Mouse (Mus musculus) liver, embryonic 11.5 days (tissue): Measurements from ENCODE around the gene 2010300C02Rik. TPM values are rescaled to one million over a fixed set of nuclear protein-coding genes. Genes with fewer than 3 reads are reported as not detected.

Experiments used
- ATAC-seq: fragments of 200-750 bp; cut with Nextera tagmentation; replicated peaks from 2 replicates; pipeline ENCODE4 v1.8.0; 2017; ENCODE audit warnings: moderate number of reproducible peaks, mild to moderate bottlenecking, moderate TSS enrichment, moderate library complexity; ENCODE audit not compliant: low FRiP score
- DNase-seq: peaks from one replicate; pipeline ENCODE4 v3.0.0-alpha.2; 2017; ENCODE audit warnings: low spot score
- H3K27ac ChIP-seq: fragments of 300-500 bp; sonication (generic); 2 replicates; pipeline ENCODE4 v1.5.1; 2014; ENCODE audit warnings: mild to moderate bottlenecking, low read depth, low read length, control low read depth
- H3K27me3 ChIP-seq: fragments of 300-500 bp; sonication (generic); replicated peaks from 2 replicates; pipeline ENCODE4 v1.6.1; 2014; ENCODE audit warnings: low read length, mixed read lengths; ENCODE audit not compliant: control insufficient read depth, insufficient read depth
- H3K36me3 ChIP-seq: fragments of 300-500 bp; sonication (generic); 2 replicates; pipeline ENCODE4 v1.6.1; 2014; ENCODE audit warnings: mild to moderate bottlenecking, low read length, moderate library complexity, mixed read lengths; ENCODE audit not compliant: control insufficient read depth, insufficient read depth
- H3K4me1 ChIP-seq: fragments of 300-500 bp; sonication (generic); replicated peaks from 2 replicates; pipeline ENCODE4 v1.6.1; 2014; ENCODE audit warnings: low read length, mixed read lengths; ENCODE audit not compliant: control insufficient read depth, insufficient read depth
- H3K4me2 ChIP-seq: fragments of 300-500 bp; sonication (generic); 2 replicates; pipeline ENCODE4 v1.6.1; 2014; ENCODE audit warnings: mild to moderate bottlenecking, control low read depth, moderate library complexity
- H3K4me3 ChIP-seq: fragments of 300-500 bp; sonication (generic); 2 replicates; pipeline ENCODE4 v1.5.1; 2014; ENCODE audit warnings: low read depth, low read length, control low read depth
- H3K9ac ChIP-seq: fragments of 300-500 bp; sonication (generic); 2 replicates; pipeline ENCODE4 v1.6.1; 2014; ENCODE audit warnings: low read depth, low read length, control low read depth
- H3K9me3 ChIP-seq: fragments of 300-500 bp; sonication (generic); 2 replicates; pipeline ENCODE4 v1.6.1; 2016; ENCODE audit warnings: low read length, inconsistent platforms, mixed read lengths; ENCODE audit not compliant: control insufficient read depth
- WGBS: fragments of 180-500 bp; shearing (Covaris S2); extraction: QIAGEN DNeasy Blood & Tissue Kit; methylation state at CpG from one replicate; pipeline ENCODE4 v1.1.7; 2014; 5-methylcytosine and 5-hydroxymethylcytosine counted together
- polyA plus RNA-seq: library from polyadenylated mRNA; unstranded; fragments of >200 nt; fragmentation: Nextera tagmentation; extraction: Ambion mirVana; gene quantifications from 2 replicates; pipeline ENCODE4 v1.2.1, GENCODE M21; 2014

Gene 2010300C02Rik
- polyA plus RNA-seq, 1 experiment from 2014 or later, result 0.69 TPM

DNA sequence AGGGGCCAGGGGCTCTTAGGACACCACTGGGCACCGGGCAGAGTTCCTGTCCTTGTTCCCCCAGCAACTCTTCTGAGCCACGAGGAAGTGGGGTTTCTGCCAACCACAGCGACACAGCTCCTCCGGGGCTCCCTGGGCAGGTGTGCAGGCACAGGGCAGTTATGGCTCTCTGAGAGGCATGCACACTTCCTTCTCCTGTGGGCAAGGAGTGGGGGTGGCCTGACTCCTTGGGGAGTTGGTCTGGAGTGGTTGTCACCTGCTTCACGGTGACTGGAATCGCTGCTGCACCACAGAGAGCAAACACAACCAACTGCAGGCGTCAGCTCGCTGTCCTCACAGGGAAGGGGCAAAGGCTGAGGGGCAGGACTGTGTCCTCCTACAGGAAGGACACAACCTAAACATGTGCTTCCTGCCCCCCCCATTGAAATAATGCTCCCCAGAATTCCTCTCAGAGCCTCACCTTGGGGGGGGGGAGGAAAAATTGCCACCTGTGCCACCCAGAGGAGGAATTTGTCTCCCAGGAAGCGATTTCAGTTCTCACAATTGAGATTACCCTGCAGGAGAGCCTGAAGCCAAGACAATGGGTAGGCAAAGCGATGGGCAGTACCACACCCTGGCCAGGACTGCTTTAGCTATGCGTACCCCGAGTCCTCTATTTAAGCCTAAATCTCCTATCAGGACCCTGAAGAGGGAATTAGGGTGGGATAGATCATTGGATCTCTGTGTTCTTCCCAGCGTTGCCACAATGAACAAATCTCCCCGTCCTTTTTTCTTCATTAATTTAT lies 54.2 kb downstream of the 2010300C02Rik start:
- Histone ChIP-seq H3K27ac (no peak overlapping the region), H3K4me3 (no peak overlapping the region), H3K4me2 (no peak overlapping the region), H3K36me3 (no peaks in the 10 kb centered on the region), H3K27me3 (no peaks in the 10 kb centered on the region), H3K9ac (no peak overlapping the region), H3K9me3 (no peaks in the 10 kb centered on the region), H3K4me1 (no peaks in the 10 kb centered on the region)
- DNase-seq (no peak), ATAC-seq (no peak)
- WGBS, result 52% methylated on average over 14 of the region's 14 CpGs

DNA sequence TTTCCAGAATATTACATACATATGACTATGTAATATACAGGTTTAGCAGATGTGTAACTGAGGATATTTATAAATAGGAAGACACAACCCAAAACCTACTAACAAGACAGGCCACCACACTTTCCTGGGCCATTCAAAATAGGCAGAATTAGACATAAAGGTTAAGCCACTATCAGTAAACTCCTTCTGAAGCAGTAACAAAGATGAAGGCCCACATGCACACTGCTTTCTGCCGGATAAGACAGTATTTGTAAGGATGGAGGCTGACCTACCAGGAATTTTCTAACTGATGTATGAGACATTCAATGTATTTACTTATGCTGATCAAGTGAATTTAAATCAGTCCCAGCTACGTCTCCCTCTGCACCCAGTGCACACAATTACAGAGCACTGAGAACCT lies 55.4 kb downstream of the 2010300C02Rik start:
- no peaks in the 10 kb centered on the region for H3K4me1 ChIP-seq

DNA sequence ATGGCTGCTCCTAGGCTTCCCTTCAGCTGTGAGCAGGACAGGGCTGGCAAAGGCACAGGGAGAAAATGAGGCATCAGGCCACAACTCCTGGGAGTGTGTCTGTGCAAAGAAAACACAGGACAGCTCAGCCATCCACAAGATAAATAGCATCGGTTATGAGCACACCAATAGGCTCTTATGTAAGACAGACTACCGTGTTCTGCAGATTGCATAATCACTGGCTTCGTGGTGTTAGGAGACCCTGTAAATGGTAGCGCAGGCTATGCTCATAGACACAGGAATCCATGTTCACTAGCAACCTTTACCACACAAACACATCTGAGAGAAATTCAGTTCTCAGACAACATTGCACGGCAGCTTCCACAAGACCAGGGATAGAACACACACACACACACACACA lies 56.3 kb downstream of the 2010300C02Rik start:
- Histone ChIP-seq H3K36me3 (no peaks in the 10 kb centered on the region), H3K9me3 (no peaks in the 10 kb centered on the region), H3K4me2 (no peak overlapping the region), H3K9ac (no peak overlapping the region), H3K27ac (no peak overlapping the region), H3K4me1 (no peaks in the 10 kb centered on the region), H3K4me3 (no peak overlapping the region), H3K27me3 (no peaks in the 10 kb centered on the region)
- ATAC-seq (no peak), DNase-seq (no peak)
- WGBS, result 76% methylated on average over 5 of the region's 5 CpGs

More for the DNA sequence above, 55.4 kb downstream of the 2010300C02Rik start:
- H3K4me3 ChIP-seq, result no peak overlapping the region
- no peak overlapping the region for H3K27ac ChIP-seq
- H3K27me3 ChIP-seq, result no peaks in the 10 kb centered on the region
- H3K4me2 ChIP-seq, result no peak overlapping the region
- WGBS, result 75% methylated on average over 2 of the region's 2 CpGs
- DNase-seq (no peak), ATAC-seq (no peak)
- H3K9ac ChIP-seq, result no peak overlapping the region
- H3K9me3 ChIP-seq, result no peaks in the 10 kb centered on the region
- H3K36me3 ChIP-seq, result no peaks in the 10 kb centered on the region

DNA sequence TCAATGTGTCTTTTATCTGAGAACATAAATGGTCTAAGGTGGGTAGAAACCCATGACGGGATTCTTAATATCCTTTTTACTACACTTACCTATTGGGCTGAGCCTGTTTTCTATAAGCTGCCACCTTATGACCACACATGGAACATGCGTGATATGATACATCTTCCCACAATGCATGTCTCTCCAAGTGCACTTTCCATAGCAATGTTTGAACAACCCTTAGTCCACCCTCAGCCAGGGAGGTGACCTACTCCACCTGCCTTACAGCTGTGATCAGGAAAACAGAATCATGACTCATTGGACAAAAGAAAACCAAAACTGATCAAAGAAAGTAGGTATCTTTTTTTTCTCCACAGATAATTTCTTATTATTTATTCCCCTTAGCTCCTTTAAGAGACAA lies 63.9 kb downstream of the 2010300C02Rik start:
- no peaks in the 10 kb centered on the region for H3K4me1 ChIP-seq
- no peak overlapping the region for H3K4me2 ChIP-seq
- no peaks in the 10 kb centered on the region for H3K27me3 ChIP-seq
- 86% methylated on average over 2 of the region's 2 CpGs for WGBS
- no peak for ATAC-seq
- H3K9ac ChIP-seq, result no peak overlapping the region
- 0 out of 2 replicates have a peak, but pooled peaks cover 5% of the 10 kb centered on the region for H3K9me3 ChIP-seq
- no peak overlapping the region for H3K27ac ChIP-seq
- DNase-seq, result no peak
- H3K4me3 ChIP-seq, result no peak overlapping the region
- H3K36me3 ChIP-seq, result no peaks in the 10 kb centered on the region

DNA sequence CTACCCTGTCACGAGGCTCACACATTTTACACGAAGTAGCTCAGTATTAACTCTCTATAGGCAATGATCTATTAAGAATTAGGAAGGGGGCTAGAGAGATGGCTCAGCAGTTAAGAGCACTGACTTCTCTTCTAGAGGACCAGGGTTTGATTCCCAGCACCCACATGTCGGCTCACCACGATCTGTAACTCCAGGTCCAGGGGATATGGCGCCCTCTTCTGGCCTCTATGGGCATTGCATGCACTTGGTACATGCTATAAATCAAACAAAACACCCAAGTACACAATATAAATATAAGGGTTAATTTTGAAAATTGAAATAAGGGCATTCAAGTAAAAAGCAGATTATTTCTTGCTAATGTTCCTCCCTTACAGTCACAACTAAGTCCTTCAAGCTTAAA lies 65.9 kb downstream of the 2010300C02Rik start:
- Histone ChIP-seq H3K9me3 (0 out of 2 replicates have a peak, but pooled peaks cover 5% of the 10 kb centered on the region), H3K27me3 (no peaks in the 10 kb centered on the region), H3K9ac (no peak overlapping the region), H3K36me3 (no peaks in the 10 kb centered on the region), H3K27ac (no peak overlapping the region), H3K4me2 (no peak overlapping the region), H3K4me3 (no peak overlapping the region), H3K4me1 (no peaks in the 10 kb centered on the region)
- ATAC-seq (no peak), DNase-seq (no peak)
- WGBS, result 72% methylated on average over 5 of the region's 5 CpGs

DNA sequence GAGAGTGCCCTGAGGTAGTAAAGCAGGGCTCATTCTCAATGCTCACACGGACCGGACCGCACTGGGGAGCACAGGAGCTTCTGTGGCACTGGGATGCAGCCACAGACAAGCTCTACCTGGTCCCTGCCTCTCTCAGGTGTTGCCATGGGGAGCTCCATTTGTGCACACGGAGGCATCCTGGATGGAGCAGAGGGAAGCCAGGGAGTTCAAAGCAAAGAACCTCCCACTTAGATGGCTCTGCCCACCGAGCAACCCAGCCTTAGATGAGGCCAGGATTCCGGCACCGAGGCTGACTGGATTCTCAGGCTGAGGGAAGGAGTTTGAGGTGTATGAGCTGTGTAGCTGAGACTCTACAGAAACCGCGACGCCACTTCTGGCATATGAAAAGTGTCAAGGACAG lies 72.8 kb downstream of the 2010300C02Rik start:
- 82% methylated on average over 10 of the region's 10 CpGs for WGBS
- no peak overlapping the region for H3K9ac ChIP-seq
- no peaks in the 10 kb centered on the region for H3K36me3 ChIP-seq
- no peak overlapping the region for H3K4me2 ChIP-seq
- H3K4me1 ChIP-seq, result no peaks in the 10 kb centered on the region
- ATAC-seq (no peak), DNase-seq (no peak)
- no peaks in the 10 kb centered on the region for H3K9me3 ChIP-seq
- H3K27ac ChIP-seq, result no peak overlapping the region
- no peaks in the 10 kb centered on the region for H3K27me3 ChIP-seq
- H3K4me3 ChIP-seq, result no peak overlapping the region

DNA sequence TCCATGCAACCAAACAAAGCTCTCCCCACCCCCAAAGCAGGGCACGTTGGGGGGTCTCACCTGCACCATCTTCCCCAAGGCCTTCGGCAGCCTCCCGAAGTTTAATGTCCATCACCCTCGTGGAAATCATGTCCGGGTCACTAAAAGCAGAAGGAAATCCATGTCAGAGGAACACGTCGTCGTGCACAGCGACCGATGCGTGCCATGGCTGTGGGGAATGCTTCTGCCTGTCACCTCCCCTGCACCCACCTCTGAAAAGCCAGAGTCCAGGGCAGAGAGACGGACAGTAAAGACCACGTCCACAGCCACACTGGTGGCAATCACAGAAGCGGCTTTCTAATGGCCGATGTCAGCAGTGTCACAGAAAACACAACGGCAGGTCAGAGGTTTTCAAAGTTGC lies 75.4 kb downstream of the 2010300C02Rik start:
- ATAC-seq (no peak), DNase-seq (no peak)
- Histone ChIP-seq H3K27me3 (no peaks in the 10 kb centered on the region), H3K4me2 (no peak overlapping the region), H3K9me3 (no peaks in the 10 kb centered on the region), H3K36me3 (no peaks in the 10 kb centered on the region), H3K27ac (no peak overlapping the region), H3K4me1 (no peaks in the 10 kb centered on the region), H3K9ac (no peak overlapping the region), H3K4me3 (no peak overlapping the region)
- WGBS, result 86% methylated on average over 16 of the region's 16 CpGs

DNA sequence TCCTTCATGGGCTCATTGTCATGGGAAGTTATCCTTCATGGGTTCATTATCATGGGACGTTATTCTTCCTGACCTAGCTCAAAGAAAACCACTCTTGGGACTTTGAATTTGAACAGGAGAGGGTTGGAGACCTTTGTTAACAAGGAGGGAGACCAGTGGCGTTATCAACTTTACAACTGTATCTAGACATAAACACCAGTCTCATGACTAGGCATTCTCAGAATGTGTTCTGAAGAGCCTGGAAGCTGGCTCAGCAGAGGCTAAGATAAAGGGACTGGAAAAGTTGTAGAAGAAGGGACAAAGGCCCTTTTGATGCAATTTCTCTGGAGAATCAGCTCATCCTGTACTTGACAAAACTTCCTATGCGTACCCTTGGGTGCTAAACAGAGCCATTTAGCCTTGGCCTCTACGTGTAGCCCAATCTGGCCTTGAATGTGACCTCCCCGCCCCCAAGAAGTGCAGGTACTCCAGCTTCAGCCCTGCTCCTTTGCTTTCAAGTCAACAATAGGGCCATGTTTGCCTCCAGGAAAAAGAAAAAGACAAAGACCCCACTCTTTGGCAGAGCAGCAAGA lies 76.0 kb downstream of the 2010300C02Rik start:
- Histone ChIP-seq H3K27me3 (no peaks in the 10 kb centered on the region), H3K36me3 (no peaks in the 10 kb centered on the region), H3K9ac (no peak overlapping the region), H3K4me3 (no peak overlapping the region), H3K9me3 (no peaks in the 10 kb centered on the region), H3K27ac (0 out of 2 replicates have a peak overlapping the region, but pooled peaks have one; percentile 9), H3K4me2 (no peak overlapping the region), H3K4me1 (no peaks in the 10 kb centered on the region)
- DNase-seq (no peak), ATAC-seq (no peak)
- 67% methylated on average over 5 of the region's 5 CpGs for WGBS

DNA sequence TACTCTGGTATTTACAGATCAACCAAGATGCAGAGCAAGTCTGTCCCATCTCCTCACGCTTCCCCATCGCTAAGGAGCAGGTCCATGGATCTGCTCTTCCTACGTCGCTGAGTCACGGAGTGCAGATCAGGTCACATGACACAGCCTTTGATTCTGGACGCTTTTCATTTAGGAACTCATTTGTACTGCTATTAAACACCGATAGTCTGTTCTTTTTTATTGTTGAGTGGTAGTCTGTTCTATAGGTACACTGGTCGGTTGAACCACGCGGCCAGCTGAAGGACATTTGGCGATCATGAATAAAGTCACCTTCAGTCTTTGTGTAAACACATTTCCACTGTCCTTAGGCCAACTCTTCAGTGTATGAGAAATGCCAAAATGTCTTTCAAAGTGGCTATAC lies 78.5 kb downstream of the 2010300C02Rik start:
- Histone ChIP-seq H3K4me2 (no peak overlapping the region), H3K27ac (no peak overlapping the region), H3K4me3 (no peak overlapping the region), H3K9ac (no peak overlapping the region), H3K9me3 (no peaks in the 10 kb centered on the region), H3K4me1 (no peaks in the 10 kb centered on the region), H3K27me3 (no peaks in the 10 kb centered on the region), H3K36me3 (no peaks in the 10 kb centered on the region)
- ATAC-seq, result no peak
- DNase-seq, result no peak
- WGBS, result 88% methylated on average over 11 of the region's 11 CpGs
